Mouse (Mus musculus) ovary, adult 10 weeks (tissue): ENCODE measurements around the gene Afg3l1. TPM values are rescaled to one million over a fixed set of nuclear protein-coding genes. Genes with fewer than 3 reads are reported as not detected.

Experiments used
- polyA plus RNA-seq: library from polyadenylated mRNA; stranded (reverse); fragments of 350-450 nt; fragmentation: Illumina TruSeq; extraction: RNeasy Lipid Tissue Mini Kit (QIAGEN cat#74804); gene quantifications from one replicate; pipeline ENCODE4 v1.2.3, GENCODE M21; 2014

The Afg3l1 gene
- polyA plus RNA-seq: 6.4 TPM

GRCm38 (mm10) chr8:123477737-123478258, at the start of gene Afg3l1:
Gene Afg3l1 (plus strand): TSS chr8:123477903.

GRCm38 (mm10) chr8:123514781-123515539, 37.3 kb downstream of the Afg3l1 start, which contains the start of gene Dbndd1:
Gene Dbndd1 (minus strand): TSS chr8:123515463.

GRCm38 (mm10) chr8:123518667-123519066, 41.0 kb downstream of the Afg3l1 start, which contains the start of gene Gas8:
Gene Gas8 (plus strand): TSS chr8:123518834.

Other genes starting within 250 kb of the Afg3l1 start
- not detected for gene Spata2l, start 241.7 kb upstream of the Afg3l1 start, polyA plus RNA-seq
- gene Zfp276, start 223.7 kb upstream of the Afg3l1 start, polyA plus RNA-seq: 1.4 TPM
- 1.2 TPM for gene Vps9d1, start 223.6 kb upstream of the Afg3l1 start, polyA plus RNA-seq
- 0.97 TPM for gene Fanca, start 159.3 kb upstream of the Afg3l1 start, polyA plus RNA-seq
- not detected for gene Spire2, start 145.2 kb upstream of the Afg3l1 start, polyA plus RNA-seq
- gene Tcf25, start 104.2 kb upstream of the Afg3l1 start, polyA plus RNA-seq: 194 TPM
- gene Mc1r, start 70.8 kb upstream of the Afg3l1 start, polyA plus RNA-seq: not detected
- gene Tubb3, start 66.5 kb upstream of the Afg3l1 start, polyA plus RNA-seq: 1.1 TPM
- 2.8 TPM for gene Def8, start 54.4 kb upstream of the Afg3l1 start, polyA plus RNA-seq
- gene Dbndd1, start 37.6 kb downstream of the Afg3l1 start, polyA plus RNA-seq: 0.31 TPM
- gene Gas8, start 40.9 kb downstream of the Afg3l1 start, polyA plus RNA-seq: 3.4 TPM
- 24.2 TPM for gene Rhou, start 176.0 kb downstream of the Afg3l1 start, polyA plus RNA-seq